Comparison of ENCODE assay signal across 16 mouse cellular contexts in the genomic region with DNA sequence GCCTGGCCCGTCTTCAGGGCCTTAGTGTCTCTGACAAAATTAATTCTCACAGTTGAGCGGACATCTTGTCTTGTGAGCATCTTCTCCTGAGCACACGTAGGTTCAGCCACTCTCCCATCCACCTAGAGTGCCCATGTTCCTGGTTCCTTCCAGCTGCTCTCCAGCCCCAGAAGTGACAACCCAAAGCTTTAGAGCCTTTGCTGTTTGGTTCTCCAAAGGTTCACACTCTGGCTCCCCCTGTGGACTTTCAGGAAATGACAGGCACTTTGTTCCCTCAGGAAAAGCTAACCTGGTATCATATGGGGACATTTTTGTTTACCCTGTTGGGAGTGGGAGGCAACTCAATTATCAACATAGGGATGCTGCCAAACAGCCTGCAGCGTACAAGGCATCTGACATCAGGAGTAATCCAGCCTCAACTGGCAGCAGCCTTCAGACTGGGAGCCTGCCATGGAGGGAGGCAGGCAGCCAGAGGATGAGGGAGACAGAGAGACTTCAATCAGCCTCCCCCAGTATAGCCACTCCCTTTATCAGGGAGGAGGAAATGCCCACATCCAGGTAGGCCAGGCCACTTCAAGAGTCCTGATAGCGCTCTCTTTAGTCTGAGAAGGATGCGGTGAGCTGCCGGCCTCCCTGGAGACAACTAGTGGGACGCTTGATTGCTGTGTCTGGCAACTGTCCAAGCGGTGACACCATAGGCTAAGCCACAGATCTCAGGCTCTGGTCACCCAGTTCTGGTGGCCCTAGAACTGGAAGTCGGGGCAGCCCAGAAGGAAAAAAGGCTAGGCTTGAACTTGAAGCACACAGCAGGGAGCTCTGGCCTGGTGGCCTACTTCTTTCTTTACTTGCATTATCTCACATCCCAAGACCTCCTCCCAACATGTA. TPM values are rescaled to one million over a fixed set of nuclear protein-coding genes. Genes with fewer than 3 reads are reported as not detected.
A peak's percentile ranks its signal among the peaks of the same experiment; 100 is the strongest.
DNase-seq lines count a peak whose midpoint lies in the region; ATAC-seq and TF ChIP-seq lines count a peak whose summit lies in the region.
"Not testable (repeated sequence)": the region's sequence is repeated elsewhere in the genome, so short reads cannot be mapped to it uniquely, and the experiment has no call there.
"Had no signal": no experiment of that assay in that cellular context is flagged by ENCODE, and none has a peak within 500 bp of the region (broad histone marks: within the 10 kb centered on the region; RNA-seq: fewer than 3 reads in every experiment).

No protein-coding gene starts in this region.

- DNase-seq in embryonic facial prominence, embryonic 14.5 days (ENCODE audit: low spot score); heart, postnatal 0 days (ENCODE audit: low spot score): not testable (repeated sequence)
- DNase-seq in left cerebral cortex, postnatal 4 days = peak; percentile 65
- DNase-seq in lung, postnatal 10 days = peak; percentile 34

- not testable (repeated sequence) for H3K4me3 ChIP-seq in embryonic facial prominence, embryonic 14.5 days (ENCODE audit: low read depth, low read length); heart, postnatal 0 days (ENCODE audit: low read depth, low read length); intestine, postnatal 0 days (ENCODE audit: low read depth, low read length); neural tube, embryonic 13.5 days

- H3K36me3 ChIP-seq in embryonic facial prominence, embryonic 14.5 days (ENCODE audit: control insufficient read depth, insufficient read depth, low read length); heart, postnatal 0 days (replicated peaks; ENCODE audit: control insufficient read depth, insufficient read depth, low read length); intestine, postnatal 0 days (ENCODE audit: control insufficient read depth, insufficient read depth); neural tube, embryonic 13.5 days: not testable (repeated sequence)

- not testable (repeated sequence) for TF ChIP-seq EP300 in heart, postnatal 0 days (IDR thresholded peaks at IDR 0.05; ENCODE audit: low read depth)

- H3K27ac ChIP-seq in embryonic facial prominence, embryonic 14.5 days (replicated peaks; ENCODE audit: low read depth, low read length); heart, postnatal 0 days (ENCODE audit: low read depth); intestine, postnatal 0 days (ENCODE audit: low read depth, low read length); neural tube, embryonic 13.5 days (replicated peaks): not testable (repeated sequence)

- not testable (repeated sequence) for H3K4me2 ChIP-seq in embryonic facial prominence, embryonic 14.5 days (ENCODE audit: low read depth, low read length); heart, postnatal 0 days (ENCODE audit: low read depth, low read length); intestine, postnatal 0 days (replicated peaks; ENCODE audit: low read depth); neural tube, embryonic 13.5 days

- peak; percentile 22; the same call in 1 of the 2 replicates for ATAC-seq in embryonic facial prominence, embryonic 14.5 days (ENCODE audit: low read depth)
- peak; percentile 64 for ATAC-seq in frontal cortex, adult (ENCODE audit: low TSS enrichment)
- ATAC-seq in heart, postnatal 0 days (ENCODE audit: insufficient read depth, low read depth) = not testable (repeated sequence)
- ATAC-seq in intestine, postnatal 0 days = peak; percentile 25; the same call in 1 of the 2 replicates
- ATAC-seq in neural tube, embryonic 13.5 days (ENCODE audit: low read depth) = peak; percentile 30; the same call in 1 of the 2 replicates

- not testable (repeated sequence) for H3K9ac ChIP-seq in embryonic facial prominence, embryonic 14.5 days (ENCODE audit: low read depth, low read length); heart, postnatal 0 days (replicated peaks; ENCODE audit: low read depth, low read length); intestine, postnatal 0 days (ENCODE audit: low read depth, low read length); neural tube, embryonic 13.5 days

- WGBS in embryonic facial prominence, embryonic 14.5 days = 27% methylated on average over 2 of the region's 10 CpGs
- WGBS in heart, postnatal 0 days = 35% methylated on average over 2 of the region's 10 CpGs
- WGBS in intestine, postnatal 0 days = 75% methylated on average over 3 of the region's 10 CpGs
- 58% methylated on average over 3 of the region's 10 CpGs for WGBS in neural tube, embryonic 13.5 days

- H3K27me3 ChIP-seq in embryonic facial prominence, embryonic 14.5 days (replicated peaks; ENCODE audit: control insufficient read depth, insufficient read depth, low read length); heart, postnatal 0 days (ENCODE audit: control insufficient read depth, insufficient read depth, low read length); intestine, postnatal 0 days (replicated peaks; ENCODE audit: control insufficient read depth, insufficient read depth, low read length); neural tube, embryonic 13.5 days: not testable (repeated sequence)

- H3K4me1 ChIP-seq in embryonic facial prominence, embryonic 14.5 days (ENCODE audit: control insufficient read depth, insufficient read depth, low read length); heart, postnatal 0 days (ENCODE audit: control insufficient read depth, insufficient read depth); intestine, postnatal 0 days (replicated peaks; ENCODE audit: control insufficient read depth, insufficient read depth, low read length); neural tube, embryonic 13.5 days (replicated peaks): not testable (repeated sequence)

- H3K9me3 ChIP-seq in embryonic facial prominence, embryonic 14.5 days (ENCODE audit: control insufficient read depth, low read length); heart, postnatal 0 days (replicated peaks; ENCODE audit: control insufficient read depth, low read length); intestine, postnatal 0 days (ENCODE audit: control insufficient read depth); neural tube, embryonic 13.5 days: not testable (repeated sequence)

- 0 out of 2 replicates have a peak, but pooled peaks have one; percentile 4 for TF ChIP-seq CTCF in heart, postnatal 0 days (IDR thresholded peaks at IDR 0.05; ENCODE audit: low read depth)
- TF ChIP-seq CTCF in intestine, postnatal 0 days (IDR thresholded peaks at IDR 0.05; ENCODE audit: low read depth) = peak; percentile 35

- intact Hi-C loops in left cerebral cortex, postnatal 4 days (cut with DNase I) = not testable (repeated sequence)

RNA-seq across cellular contexts. Expression of a gene that starts 2.4 kb away (rescaled TPM):
- 0.43 and 0.50 TPM in 2 replicates for polyA plus RNA-seq in embryonic facial prominence, embryonic 14.5 days (2014; fragmentation: Nextera tagmentation; extraction: Ambion mirVana)
- total RNA-seq in heart, postnatal 0 days (2014; rRNA removed; ENCODE audit: low replicate concordance) = 0.08 TPM in 1 of 2 replicates, not detected in the other
- not detected in 2 replicates for polyA plus RNA-seq in heart, postnatal 0 days (2015; fragmentation: Nextera tagmentation; extraction: Ambion mirVana)
- polyA plus RNA-seq in intestine, postnatal 0 days (2015; fragmentation: Nextera tagmentation; extraction: Ambion mirVana) = not detected in 2 replicates
- total RNA-seq in left cerebral cortex, postnatal 4 days (2021) = under 1 TPM in 1 of 2 experiments, not detected in 1; 0.34 TPM
- polyA plus RNA-seq in neural tube, embryonic 13.5 days (2015; fragmentation: Nextera tagmentation; extraction: Ambion mirVana) = 1.9 and 2.0 TPM in 2 replicates
- polyA plus RNA-seq: erythroblast, embryonic 14.5 days; heart, embryonic 11.5 days; hindbrain, embryonic 10.5 days; intestine, embryonic 14.5 days had no signal

RNA-seq across cellular contexts. Expression of a gene that starts 20.6 kb away (rescaled TPM):
- polyA plus RNA-seq in embryonic facial prominence, embryonic 14.5 days (2014; fragmentation: Nextera tagmentation; extraction: Ambion mirVana) = 0.34 TPM in 1 of 2 replicates, not detected in the other
- not detected in 2 replicates for total RNA-seq in heart, postnatal 0 days (2014; rRNA removed; ENCODE audit: low replicate concordance)
- polyA plus RNA-seq in heart, postnatal 0 days (2015; fragmentation: Nextera tagmentation; extraction: Ambion mirVana) = not detected in 2 replicates
- polyA plus RNA-seq in intestine, postnatal 0 days (2015; fragmentation: Nextera tagmentation; extraction: Ambion mirVana) = 0.13 TPM in 1 of 2 replicates, not detected in the other
- not detected for total RNA-seq in left cerebral cortex, postnatal 4 days (2021)
- polyA plus RNA-seq in neural tube, embryonic 13.5 days (2015; fragmentation: Nextera tagmentation; extraction: Ambion mirVana) = 2.3 and 2.6 TPM in 2 replicates
- total RNA-seq: gastrocnemius, postnatal 14 days; left cerebral cortex, postnatal 10 days had no signal
- polyA plus RNA-seq: adrenal gland, adult 2 months; erythroblast, embryonic 14.5 days; frontal cortex, adult 2 months; heart, embryonic 11.5 days; intestine, embryonic 14.5 days; limb, embryonic 14.5 days had no signal

RNA-seq across cellular contexts. Expression of a gene that starts 20.7 kb away (rescaled TPM):
- not detected in 2 replicates for polyA plus RNA-seq in embryonic facial prominence, embryonic 14.5 days (2014; fragmentation: Nextera tagmentation; extraction: Ambion mirVana)
- not detected in 2 replicates for total RNA-seq in heart, postnatal 0 days (2014; rRNA removed; ENCODE audit: low replicate concordance)
- not detected in 2 replicates for polyA plus RNA-seq in heart, postnatal 0 days (2015; fragmentation: Nextera tagmentation; extraction: Ambion mirVana)
- polyA plus RNA-seq in intestine, postnatal 0 days (2015; fragmentation: Nextera tagmentation; extraction: Ambion mirVana) = not detected in 2 replicates
- total RNA-seq in left cerebral cortex, postnatal 4 days (2021) = under 1 TPM; 0.24 to 0.38 TPM
- polyA plus RNA-seq in neural tube, embryonic 13.5 days (2015; fragmentation: Nextera tagmentation; extraction: Ambion mirVana) = not detected in 2 replicates
- polyA plus RNA-seq: adrenal gland, adult 2 months; erythroblast, embryonic 14.5 days; frontal cortex, adult 2 months; heart, embryonic 11.5 days; hindbrain, embryonic 10.5 days; intestine, embryonic 14.5 days had no signal

RNA-seq across cellular contexts. Expression of a gene that starts 28.4 kb away (rescaled TPM):
- polyA plus RNA-seq in embryonic facial prominence, embryonic 14.5 days (2014; fragmentation: Nextera tagmentation; extraction: Ambion mirVana) = 3.4 TPM in 2 replicates
- 23.6 and 31.0 TPM in 2 replicates for total RNA-seq in heart, postnatal 0 days (2014; rRNA removed; ENCODE audit: low replicate concordance)
- 7.0 and 7.1 TPM in 2 replicates for polyA plus RNA-seq in heart, postnatal 0 days (2015; fragmentation: Nextera tagmentation; extraction: Ambion mirVana)
- 6.5 and 6.8 TPM in 2 replicates for polyA plus RNA-seq in intestine, postnatal 0 days (2015; fragmentation: Nextera tagmentation; extraction: Ambion mirVana)
- 1 to 10 TPM; 6.0 to 6.5 TPM for total RNA-seq in left cerebral cortex, postnatal 4 days (2021)
- 4.6 and 5.1 TPM in 2 replicates for polyA plus RNA-seq in neural tube, embryonic 13.5 days (2015; fragmentation: Nextera tagmentation; extraction: Ambion mirVana)

RNA-seq across cellular contexts. Expression of a gene that starts 32.0 kb away (rescaled TPM):
- polyA plus RNA-seq in embryonic facial prominence, embryonic 14.5 days (2014; fragmentation: Nextera tagmentation; extraction: Ambion mirVana) = not detected in 2 replicates
- not detected in 2 replicates for total RNA-seq in heart, postnatal 0 days (2014; rRNA removed; ENCODE audit: low replicate concordance)
- polyA plus RNA-seq in heart, postnatal 0 days (2015; fragmentation: Nextera tagmentation; extraction: Ambion mirVana) = not detected in 2 replicates
- polyA plus RNA-seq in intestine, postnatal 0 days (2015; fragmentation: Nextera tagmentation; extraction: Ambion mirVana) = not detected in 2 replicates
- not detected for total RNA-seq in left cerebral cortex, postnatal 4 days (2021)
- polyA plus RNA-seq in neural tube, embryonic 13.5 days (2015; fragmentation: Nextera tagmentation; extraction: Ambion mirVana) = 3.1 and 3.2 TPM in 2 replicates
- total RNA-seq: gastrocnemius, postnatal 14 days; left cerebral cortex, postnatal 10 days had no signal
- polyA plus RNA-seq: adrenal gland, adult 2 months; erythroblast, embryonic 14.5 days; frontal cortex, adult 2 months; heart, embryonic 11.5 days; intestine, embryonic 14.5 days; limb, embryonic 14.5 days had no signal
